Mouse (Mus musculus) MEL (cell line): ENCODE measurements around the gene Epb41l4b.

Experiments used
- EP300 ChIP-seq, 2 experiments: IDR thresholded peaks; 2 replicates each; pipeline ENCODE4 v1.6.1; 2011; ENCODE audit warnings: improper control_type of control experiment in 2 of 2, low read length in 2 of 2, low read depth in 1 of 2, mild to moderate bottlenecking in 1 of 2
- MAFK ChIP-seq: IDR thresholded peaks from 2 replicates; pipeline ENCODE4 v1.6.1; 2011; ENCODE audit warnings: low read depth, mild to moderate bottlenecking, low read length, improper control_type of control experiment, borderline replicate concordance
- MAZ ChIP-seq: IDR thresholded peaks from 2 replicates; pipeline ENCODE4 v1.6.1; 2012; ENCODE audit warnings: low read depth, mild to moderate bottlenecking, inconsistent platforms, low read length, improper control_type of control experiment
- MEF2A ChIP-seq: IDR thresholded peaks from 2 replicates; pipeline ENCODE4 v1.6.1; 2014; ENCODE audit warnings: low read depth, mild to moderate bottlenecking, inconsistent platforms, low read length, improper control_type of control experiment; ENCODE audit not compliant: poor library complexity, insufficient replicate concordance, severe bottlenecking; ENCODE audit errors: extremely low read depth
- POLR2A ChIP-seq, 2 experiments: IDR thresholded peaks; 2 replicates each; pipeline ENCODE4 v1.6.1; 2011 to 2012; ENCODE audit warnings: low read length in 2 of 2, mild to moderate bottlenecking in 2 of 2, control low read depth in 1 of 2, improper control_type of control experiment in 1 of 2, low read depth in 1 of 2, moderate library complexity in 1 of 2; ENCODE audit not compliant: control insufficient read depth in 1 of 2, insufficient read depth in 1 of 2, poor library complexity in 1 of 2
- POLR2AphosphoS2 ChIP-seq: IDR thresholded peaks from 2 replicates; pipeline ENCODE4 v1.6.1; 2011; ENCODE audit warnings: low read length, improper control_type of control experiment
- SMC3 ChIP-seq: IDR thresholded peaks from 2 replicates; pipeline ENCODE4 v1.6.1; 2011; ENCODE audit warnings: low read depth, low read length, improper control_type of control experiment
- USF1 ChIP-seq: IDR thresholded peaks from 2 replicates; pipeline ENCODE4 v1.6.1; 2014; ENCODE audit warnings: low read depth, mild to moderate bottlenecking, inconsistent platforms, low read length, improper control_type of control experiment, moderate library complexity
- ZMIZ1 ChIP-seq: IDR thresholded peaks from 2 replicates; pipeline ENCODE4 v1.6.1; 2012; ENCODE audit warnings: low read depth, mild to moderate bottlenecking, inconsistent platforms, low read length, improper control_type of control experiment, moderate library complexity

DNA sequence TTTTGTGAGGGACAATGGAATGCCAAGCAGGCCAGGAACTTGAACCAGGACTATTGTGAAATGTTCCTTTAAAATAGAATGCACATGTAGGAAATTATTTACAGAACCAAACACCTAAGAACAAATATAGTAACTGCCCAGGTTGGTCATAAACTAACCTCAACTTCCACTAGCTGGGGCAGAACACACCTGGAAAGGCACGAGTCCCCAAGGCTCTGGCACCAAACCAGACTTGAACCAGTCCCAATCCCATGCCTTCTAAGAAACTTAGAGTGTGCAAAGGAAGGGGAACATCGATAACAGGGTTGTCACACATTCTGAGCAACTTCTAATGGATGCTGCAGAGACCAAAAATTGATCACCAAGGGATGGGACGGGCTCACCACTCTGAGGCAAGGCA lies 21.1 kb downstream of the Epb41l4b start:
- TF ChIP-seq SMC3 = no peak
- no peak for TF ChIP-seq MAZ
- TF ChIP-seq POLR2AphosphoS2 = no peak
- no peak for TF ChIP-seq POLR2A (IDR thresholded peaks at IDR 0.05; ENCODE audit: control insufficient read depth in 1 of 2, insufficient read depth in 1 of 2, low read depth in 1 of 2, low read length in 2 of 2, poor library complexity in 1 of 2)
- TF ChIP-seq ZMIZ1 = no peak
- TF ChIP-seq USF1 = no peak
- TF ChIP-seq MEF2A = no peak
- no peak for TF ChIP-seq MAFK
- no peak for TF ChIP-seq EP300 (IDR thresholded peaks at IDR 0.05; ENCODE audit: low read depth in 1 of 2, low read length in 2 of 2)
